Mouse (Mus musculus) testis, adult 2 months (tissue): Measurements from ENCODE around the gene Tns1.

Experiments
- CTCF ChIP-seq: fragments of 200-500 bp; IDR thresholded peaks from 2 replicates; pipeline ENCODE4 v1.5.1; 2012; ENCODE audit warnings: low read depth, mild to moderate bottlenecking, inconsistent platforms, low read length, moderate library complexity; ENCODE audit not compliant: control insufficient read depth, insufficient read depth, insufficient replicate concordance
- POLR2A ChIP-seq: fragments of 200-500 bp; IDR thresholded peaks from 2 replicates; pipeline ENCODE4 v1.6.1; 2012; ENCODE audit warnings: low read depth, mild to moderate bottlenecking, inconsistent platforms, low read length, moderate library complexity; ENCODE audit not compliant: control insufficient read depth

DNA sequence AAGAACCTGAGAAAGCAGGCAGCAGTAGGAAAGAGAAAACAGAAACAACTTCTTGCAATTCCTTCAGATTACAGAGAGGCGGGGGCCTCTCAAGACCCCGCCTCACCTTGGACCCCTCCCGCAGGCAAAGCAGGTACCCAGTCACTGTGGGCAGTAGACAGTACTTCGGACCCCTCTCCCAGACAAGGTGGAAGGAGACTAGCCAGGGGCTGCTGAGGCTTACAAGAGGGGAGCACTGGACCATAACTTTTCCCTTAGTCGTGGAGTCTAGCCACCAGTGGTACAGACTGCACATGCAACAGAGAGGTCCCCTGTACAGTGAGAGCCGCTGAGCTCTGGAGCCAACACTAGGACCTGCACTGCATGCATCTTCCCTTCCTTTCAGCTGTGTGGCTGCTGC, 64.2 kb downstream of the Tns1 start:
- TF ChIP-seq POLR2A, result no peak
- no peak for TF ChIP-seq CTCF
